Mouse (Mus musculus) midbrain, embryonic 11.5 days (tissue): ENCODE measurements around the gene Cep131. TPM values are rescaled to one million over a fixed set of nuclear protein-coding genes. Genes with fewer than 3 reads are reported as not detected.

ENCODE experiments used
- ATAC-seq: fragments of 200-750 bp; cut with Nextera tagmentation; 2 replicates; pipeline ENCODE4 v1.8.0; 2017; ENCODE audit warnings: moderate TSS enrichment, moderate library complexity; ENCODE audit not compliant: low FRiP score
- DNase-seq: peaks from one replicate; pipeline ENCODE4 v3.0.0; 2015; ENCODE audit warnings: low spot score; ENCODE audit errors: missing footprints
- H3K27ac ChIP-seq: fragments of 300-500 bp; sonication (generic); 2 replicates; pipeline ENCODE4 v1.5.1; 2014; ENCODE audit warnings: low read depth, low read length
- H3K27me3 ChIP-seq: fragments of 300-500 bp; sonication (generic); 2 replicates; pipeline ENCODE4 v1.6.1; 2014; ENCODE audit warnings: mild to moderate bottlenecking, low read length, moderate library complexity, mixed read lengths; ENCODE audit not compliant: control insufficient read depth, insufficient read depth
- H3K36me3 ChIP-seq: fragments of 300-500 bp; sonication (generic); 2 replicates; pipeline ENCODE4 v1.6.1; 2014; ENCODE audit warnings: mild to moderate bottlenecking, low read length, moderate library complexity, mixed read lengths; ENCODE audit not compliant: control insufficient read depth, insufficient read depth
- H3K4me1 ChIP-seq: fragments of 300-500 bp; sonication (generic); 2 replicates; pipeline ENCODE4 v1.6.1; 2014; ENCODE audit warnings: low read length; ENCODE audit not compliant: control insufficient read depth, insufficient read depth
- H3K4me2 ChIP-seq: fragments of 300-500 bp; sonication (generic); 2 replicates; pipeline ENCODE4 v1.6.1; 2014; ENCODE audit warnings: mild to moderate bottlenecking, moderate library complexity
- H3K4me3 ChIP-seq: fragments of 300-500 bp; sonication (generic); 2 replicates; pipeline ENCODE4 v1.5.1; 2014; ENCODE audit warnings: low read depth, low read length
- H3K9ac ChIP-seq: fragments of 300-500 bp; sonication (generic); 2 replicates; pipeline ENCODE4 v1.6.1; 2014; ENCODE audit warnings: low read length
- H3K9me3 ChIP-seq: fragments of 300-500 bp; sonication (generic); 2 replicates; pipeline ENCODE4 v1.6.1; 2016; ENCODE audit warnings: low read length; ENCODE audit not compliant: control insufficient read depth
- WGBS: fragments of 180-500 bp; shearing (Covaris S2); extraction: QIAGEN DNeasy Blood & Tissue Kit; methylation state at CpG from one replicate; pipeline ENCODE4 v1.1.7; 2014; 5-methylcytosine and 5-hydroxymethylcytosine counted together
- polyA plus RNA-seq: library from polyadenylated mRNA; unstranded; fragments of >200 nt; fragmentation: Nextera tagmentation; extraction: Ambion mirVana; gene quantifications from 2 replicates; pipeline ENCODE4 v1.2.1, GENCODE M21; 2014

Cep131 gene
- polyA plus RNA-seq, 1 experiment from 2014 or later, result 28.9 TPM

DNA sequence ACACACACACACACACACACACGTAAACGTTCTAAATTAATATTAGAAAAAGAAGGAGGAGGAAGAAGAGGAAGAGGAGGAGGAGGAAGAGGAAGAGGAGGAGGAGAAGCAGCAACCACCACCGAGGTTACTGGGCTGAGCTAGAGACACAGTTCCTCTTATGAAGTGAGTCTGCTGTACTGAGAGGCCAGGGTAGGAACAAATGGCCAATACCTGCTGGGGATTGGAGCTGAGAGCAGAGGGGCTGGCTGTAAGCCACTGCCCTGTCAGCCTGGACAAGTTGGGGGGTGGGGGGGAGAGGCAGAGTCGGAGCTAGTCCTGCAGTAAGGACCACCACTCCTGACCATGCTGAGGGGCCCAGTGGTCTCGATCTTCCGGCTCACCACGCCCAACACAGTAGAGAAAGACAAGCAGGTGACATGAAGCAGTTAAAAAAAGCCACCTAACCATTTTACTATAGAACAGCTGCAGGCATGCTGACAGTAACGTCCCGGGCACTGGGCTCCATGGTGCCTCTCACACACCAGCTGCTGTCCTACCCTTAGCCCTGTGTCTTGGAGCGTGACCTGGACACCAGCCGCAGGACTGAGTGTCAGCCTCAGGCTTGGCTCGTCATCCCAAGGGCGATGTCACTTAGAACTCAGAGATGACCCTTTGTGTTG lies 22.5 kb downstream of the Cep131 start:
- no peak overlapping the region for H3K27ac ChIP-seq
- DNase-seq (no peak), ATAC-seq (no peak)
- H3K27me3 ChIP-seq, result no peaks in the 10 kb centered on the region
- no peaks in the 10 kb centered on the region for H3K9me3 ChIP-seq
- H3K4me1 ChIP-seq, result no peaks in the 10 kb centered on the region
- H3K4me3 ChIP-seq, result no peak overlapping the region
- 88% methylated on average over 13 of the region's 13 CpGs for WGBS
- H3K4me2 ChIP-seq, result no peak overlapping the region
- no peak overlapping the region for H3K9ac ChIP-seq
- peaks cover 13% of the 10 kb centered on the region for H3K36me3 ChIP-seq

DNA sequence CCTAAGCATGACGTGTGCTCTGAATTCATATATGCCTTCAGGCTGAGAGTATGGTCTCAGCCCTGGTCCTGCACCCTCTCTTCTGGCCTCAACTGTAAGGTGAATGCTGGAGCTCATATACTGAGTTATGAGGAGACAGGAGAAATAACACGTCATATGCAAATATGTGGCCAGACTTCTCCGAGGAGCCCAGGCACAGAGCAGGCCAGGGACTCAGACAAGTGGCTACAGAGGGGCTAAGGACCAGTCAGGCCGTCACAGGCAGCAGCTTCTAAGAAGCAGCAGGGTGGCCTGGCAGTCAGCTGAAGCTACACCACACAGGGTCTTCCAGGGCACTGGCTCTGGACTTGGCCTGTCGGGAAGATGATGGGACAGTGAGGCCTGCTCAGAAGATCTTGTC lies 23.3 kb downstream of the Cep131 start:
- Histone ChIP-seq H3K27ac (no peak overlapping the region), H3K4me2 (no peak overlapping the region), H3K27me3 (no peaks in the 10 kb centered on the region), H3K36me3 (peaks cover 13% of the 10 kb centered on the region), H3K4me3 (no peak overlapping the region), H3K9me3 (no peaks in the 10 kb centered on the region), H3K9ac (no peak overlapping the region), H3K4me1 (no peaks in the 10 kb centered on the region)
- WGBS, result 91% methylated on average over 5 of the region's 5 CpGs
- ATAC-seq, result no peak
- no peak for DNase-seq

GRCm38 (mm10) chr11:120060634-120061033 lies 26.0 kb downstream of the Cep131 start:
- no peaks in the 10 kb centered on the region for H3K27me3 ChIP-seq
- WGBS, result 87% methylated on average over 8 of the region's 8 CpGs
- H3K9me3 ChIP-seq, result no peaks in the 10 kb centered on the region
- H3K27ac ChIP-seq, result no peak overlapping the region
- H3K36me3 ChIP-seq, result 0 out of 2 replicates have a peak, but pooled peaks cover 3% of the 10 kb centered on the region
- H3K4me3 ChIP-seq, result no peak overlapping the region
- DNase-seq (no peak), ATAC-seq (no peak)
- H3K9ac ChIP-seq, result no peak overlapping the region
- no peaks in the 10 kb centered on the region for H3K4me1 ChIP-seq
- H3K4me2 ChIP-seq, result no peak overlapping the region

DNA sequence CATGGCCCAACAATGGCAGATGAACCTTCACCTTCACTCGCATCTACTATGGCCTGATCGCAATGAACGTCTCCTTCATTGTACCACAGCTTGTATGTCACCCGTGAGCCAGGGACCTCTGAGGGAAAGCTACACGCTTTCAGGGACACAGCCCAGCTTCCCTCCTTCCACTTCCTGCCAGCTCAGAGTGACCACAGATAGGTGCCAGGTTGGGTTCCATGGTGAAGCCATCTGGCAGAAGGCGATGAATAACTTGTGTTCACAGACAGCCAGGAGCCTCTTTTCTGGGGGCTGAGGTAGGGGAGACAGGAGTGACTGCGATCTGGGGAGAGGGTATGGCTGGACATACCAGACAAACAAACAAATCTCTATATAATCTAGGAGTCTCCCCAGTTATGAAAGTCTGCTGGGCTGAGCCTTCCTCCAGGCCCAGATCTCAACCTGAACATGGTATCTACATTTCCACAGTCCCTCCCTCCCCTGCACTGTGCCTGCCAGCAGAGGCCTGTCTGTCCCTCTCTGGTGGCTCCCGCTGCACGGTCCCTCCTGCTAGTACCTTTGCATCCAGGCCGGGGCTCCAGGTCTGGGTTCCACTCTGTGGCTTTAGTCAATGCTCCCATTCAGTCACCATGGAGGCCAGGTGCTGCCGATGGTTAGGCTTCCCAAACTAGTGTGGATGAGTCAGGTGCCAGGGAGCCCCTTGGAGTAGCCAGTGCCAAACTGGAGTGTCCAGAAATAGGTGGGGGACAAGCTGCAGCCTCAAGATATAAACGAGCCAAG lies 30.5 kb downstream of the Cep131 start:
- Histone ChIP-seq H3K27me3 (no peaks in the 10 kb centered on the region), H3K27ac (no peak overlapping the region), H3K36me3 (no peaks in the 10 kb centered on the region), H3K9me3 (no peaks in the 10 kb centered on the region), H3K4me1 (no peaks in the 10 kb centered on the region), H3K4me2 (no peak overlapping the region), H3K9ac (no peak overlapping the region), H3K4me3 (no peak overlapping the region)
- WGBS, result 83% methylated on average over 12 of the region's 12 CpGs
- no peak for ATAC-seq
- DNase-seq, result peak; percentile 82

DNA sequence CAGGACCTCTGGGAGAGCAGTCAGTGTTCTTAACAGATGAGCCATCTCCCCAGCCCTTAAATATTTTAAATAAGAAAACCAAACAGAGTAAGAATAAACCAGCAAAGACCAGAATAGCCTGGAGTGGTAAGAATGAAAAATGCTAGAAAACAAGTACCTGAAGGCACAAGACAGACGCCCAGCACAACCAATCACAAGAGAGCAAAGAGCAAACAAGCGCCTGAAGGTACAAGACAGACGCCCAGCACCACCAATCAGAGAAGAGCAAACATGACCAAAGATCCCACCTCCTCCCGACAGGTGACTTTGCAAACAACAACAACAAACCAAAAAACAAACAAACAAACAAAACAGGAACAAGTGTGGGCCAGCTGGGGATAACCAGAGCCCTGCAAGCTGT lies 32.8 kb downstream of the Cep131 start:
- no peak for ATAC-seq
- Histone ChIP-seq H3K4me2 (no peak overlapping the region), H3K27me3 (peaks cover 3% of the 10 kb centered on the region; the same call in 1 of the 2 replicates), H3K4me3 (no peak overlapping the region), H3K9me3 (no peaks in the 10 kb centered on the region), H3K9ac (no peak overlapping the region), H3K36me3 (no peaks in the 10 kb centered on the region), H3K27ac (no peak overlapping the region), H3K4me1 (no peaks in the 10 kb centered on the region)
- WGBS, result 90% methylated on average over 4 of the region's 4 CpGs
- no peak for DNase-seq

DNA sequence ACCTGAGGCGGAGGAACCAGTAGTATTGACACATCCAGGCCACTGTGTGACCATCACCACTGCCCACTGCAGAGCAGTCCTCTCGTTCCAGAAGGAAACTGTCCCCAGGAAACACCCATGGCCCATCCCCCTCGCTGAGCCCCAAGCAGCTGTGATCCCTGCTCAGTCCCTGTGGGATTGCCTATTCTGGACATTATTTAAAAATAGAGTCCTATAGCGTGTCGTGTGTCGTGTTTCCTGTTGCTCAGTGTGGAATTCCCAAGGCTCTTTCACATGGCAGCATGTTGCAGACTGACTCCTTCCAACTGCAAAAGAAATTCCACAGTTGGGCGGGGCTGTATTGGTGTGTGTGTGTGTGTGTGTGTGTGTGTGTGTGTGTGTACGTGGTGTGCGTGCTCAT lies 34.4 kb downstream of the Cep131 start:
- Histone ChIP-seq H3K9ac (no peak overlapping the region), H3K9me3 (no peaks in the 10 kb centered on the region), H3K27ac (no peak overlapping the region), H3K4me1 (peaks cover 14% of the 10 kb centered on the region), H3K27me3 (peaks cover 18% of the 10 kb centered on the region; the same call in 1 of the 2 replicates), H3K4me2 (no peak overlapping the region), H3K36me3 (no peaks in the 10 kb centered on the region), H3K4me3 (no peak overlapping the region)
- DNase-seq (no peak), ATAC-seq (no peak)
- 80% methylated on average over 9 of the region's 9 CpGs for WGBS

- H3K4me2 ChIP-seq, result no peak overlapping the region
- DNase-seq, result no peak
- peaks cover 17% of the 10 kb centered on the region for H3K4me1 ChIP-seq
- H3K9ac ChIP-seq, result peak overlapping the region; percentile 16; the same call in 1 of the 2 replicates
- H3K27me3 ChIP-seq, result peaks cover 20% of the 10 kb centered on the region; the same call in 1 of the 2 replicates
- H3K36me3 ChIP-seq, result no peaks in the 10 kb centered on the region
- H3K9me3 ChIP-seq, result no peaks in the 10 kb centered on the region
- no peak for ATAC-seq
- no peak overlapping the region for H3K27ac ChIP-seq
- 47% methylated on average over 14 of the region's 14 CpGs for whole genome bisulfite sequencing
- H3K4me3 ChIP-seq, result no peak overlapping the region
Observed at GRCm38 (mm10) chr11:120051124-120051811, 35.4 kb downstream of the Cep131 start.

- Histone ChIP-seq H3K36me3 (no peaks in the 10 kb centered on the region), H3K9ac (no peak overlapping the region), H3K27me3 (peaks cover 24% of the 10 kb centered on the region; the same call in 1 of the 2 replicates), H3K27ac (no peak overlapping the region), H3K9me3 (no peaks in the 10 kb centered on the region), H3K4me1 (peaks cover 19% of the 10 kb centered on the region), H3K4me2 (no peak overlapping the region), H3K4me3 (no peak overlapping the region)
- ATAC-seq (no peak), DNase-seq (no peak)
- WGBS, result 80% methylated on average over 8 of the region's 8 CpGs
Observed at GRCm38 (mm10) chr11:120049067-120049466, 37.6 kb downstream of the Cep131 start.

DNA sequence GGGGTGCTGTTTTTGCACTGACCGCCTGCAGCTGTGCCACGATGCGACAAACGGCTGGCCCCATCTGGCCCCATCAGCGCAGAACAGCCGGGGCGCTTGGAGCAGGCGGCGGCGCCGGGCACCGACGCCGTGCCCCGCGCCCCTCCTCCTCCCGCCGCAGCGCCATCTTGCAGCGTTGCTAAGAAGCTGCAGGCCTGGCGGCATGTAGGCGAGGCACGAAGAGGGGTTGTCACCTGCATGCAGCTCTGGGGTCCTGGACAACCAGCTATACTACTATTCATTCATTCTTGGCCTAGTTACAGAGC lies 38.4 kb downstream of the Cep131 start:
- Histone ChIP-seq H3K9me3 (no peaks in the 10 kb centered on the region), H3K4me3 (peak overlapping the region; percentile 13), H3K4me1 (peaks cover 19% of the 10 kb centered on the region), H3K9ac (peak overlapping the region; percentile 38; the same call in 1 of the 2 replicates), H3K27ac (no peak overlapping the region), H3K27me3 (peaks cover 24% of the 10 kb centered on the region; the same call in 1 of the 2 replicates), H3K4me2 (peak overlapping the region; percentile 97), H3K36me3 (no peaks in the 10 kb centered on the region)
- ATAC-seq (peak; percentile 36; the same call in 1 of the 2 replicates), DNase-seq (no peak)
- 1% methylated on average over 23 of the region's 23 CpGs for WGBS
